Mouse (Mus musculus): Measurements from ENCODE around the gene Slc10a4. TPM values are rescaled to one million over a fixed set of nuclear protein-coding genes. Genes with fewer than 3 reads are reported as not detected.
"Not testable (repeated sequence)": the region's sequence is repeated elsewhere in the genome, so short reads cannot be mapped to it uniquely, and the experiment has no call there.

The Slc10a4 gene
- 0.27 and 0.31 TPM in 2 replicates for polyA plus RNA-seq (2015; fragmentation: Nextera tagmentation; extraction: Ambion mirVana)

- no peak for DNase-seq (ENCODE audit: low spot score)
These were observed at the start of gene Slc10a4 for GRCm38 (mm10) chr5:73006784-73007581. Slc10a4 (plus strand) TSS chr5:73006883.

- no peak for DNase-seq (ENCODE audit: low spot score)
These were observed 49.4 kb upstream of the Slc10a4 start for GRCm38 (mm10) chr5:72957281-72957680.

- DNase-seq (ENCODE audit: low spot score) = no peak
These were observed 46.6 kb upstream of the Slc10a4 start for GRCm38 (mm10) chr5:72960096-72960495.

- no peak for DNase-seq (ENCODE audit: low spot score)
These were observed 41.0 kb upstream of the Slc10a4 start for GRCm38 (mm10) chr5:72965706-72966105.

- DNase-seq (ENCODE audit: low spot score) = no peak
These were observed 34.2 kb upstream of the Slc10a4 start for GRCm38 (mm10) chr5:72972435-72972834.

- DNase-seq (ENCODE audit: low spot score) = no peak
These were observed 33.7 kb upstream of the Slc10a4 start for GRCm38 (mm10) chr5:72972934-72973333.

GRCm38 (mm10) chr5:72974602-72975001 lies 32.1 kb upstream of the Slc10a4 start, which contains the start of gene Gm10135:
Gm10135 (minus strand) TSS chr5:72974702.
- DNase-seq (ENCODE audit: low spot score) = no peak

- no peak for DNase-seq (ENCODE audit: low spot score)
These were observed 30.7 kb upstream of the Slc10a4 start for GRCm38 (mm10) chr5:72975996-72976395.

- no peak for DNase-seq (ENCODE audit: low spot score)
These were observed 30.1 kb upstream of the Slc10a4 start for GRCm38 (mm10) chr5:72976539-72976938.

GRCm38 (mm10) chr5:72984091-72984490 lies 22.6 kb upstream of the Slc10a4 start:
- DNase-seq (ENCODE audit: low spot score) = peak; percentile 58

- no peak for DNase-seq (ENCODE audit: low spot score)
These were observed 18.9 kb upstream of the Slc10a4 start for GRCm38 (mm10) chr5:72987786-72988185.

GRCm38 (mm10) chr5:72989756-72990155 lies 16.9 kb upstream of the Slc10a4 start:
- no peak for DNase-seq (ENCODE audit: low spot score)

- no peak for DNase-seq (ENCODE audit: low spot score)
These were observed 14.2 kb upstream of the Slc10a4 start for GRCm38 (mm10) chr5:72992474-72992873.

- DNase-seq (ENCODE audit: low spot score) = no peak
These were observed 12.3 kb upstream of the Slc10a4 start for GRCm38 (mm10) chr5:72994424-72994823.

- DNase-seq (ENCODE audit: low spot score) = no peak
These were observed 11.8 kb upstream of the Slc10a4 start for GRCm38 (mm10) chr5:72994928-72995327.

GRCm38 (mm10) chr5:72995379-72995778 lies 11.3 kb upstream of the Slc10a4 start:
- DNase-seq (ENCODE audit: low spot score) = no peak

- not testable (repeated sequence) for DNase-seq (ENCODE audit: low spot score)
These were observed 8.1 kb upstream of the Slc10a4 start for GRCm38 (mm10) chr5:72998546-72998945.

- DNase-seq (ENCODE audit: low spot score) = no peak
These were observed 2.6 kb upstream of the Slc10a4 start for GRCm38 (mm10) chr5:73004046-73004445.

GRCm38 (mm10) chr5:73007582-73007959 lies 888 bp downstream of the Slc10a4 start:
- DNase-seq (ENCODE audit: low spot score) = no peak

- DNase-seq (ENCODE audit: low spot score) = not testable (repeated sequence)
These were observed 1.5 kb downstream of the Slc10a4 start for GRCm38 (mm10) chr5:73008230-73008629.

- DNase-seq (ENCODE audit: low spot score) = not testable (repeated sequence)
These were observed 5.1 kb downstream of the Slc10a4 start for GRCm38 (mm10) chr5:73011806-73012205.

- not testable (repeated sequence) for DNase-seq (ENCODE audit: low spot score)
These were observed 6.4 kb downstream of the Slc10a4 start for GRCm38 (mm10) chr5:73012884-73013610.
